Mouse (Mus musculus): ENCODE results near the gene Cntnap4.
"Not testable (repeated sequence)": the region's sequence is repeated elsewhere in the genome, so short reads cannot be mapped to it uniquely, and the experiment has no call there.

The Cntnap4 gene

GRCm38 (mm10) chr8:112730583-112731432 lies 161.0 kb downstream of the Cntnap4 start:
- no peak for DNase-seq

GRCm38 (mm10) chr8:112735575-112735974 lies 165.7 kb downstream of the Cntnap4 start:
- no peak for DNase-seq

GRCm38 (mm10) chr8:112743331-112743730 lies 173.5 kb downstream of the Cntnap4 start:
- no peak for DNase-seq

GRCm38 (mm10) chr8:112747296-112747695 lies 177.5 kb downstream of the Cntnap4 start:
- DNase-seq, result no peak

- DNase-seq, result no peak
Observed at GRCm38 (mm10) chr8:112755171-112755570, 185.3 kb downstream of the Cntnap4 start.

GRCm38 (mm10) chr8:112803058-112803457 lies 233.2 kb downstream of the Cntnap4 start:
- no peak for DNase-seq

GRCm38 (mm10) chr8:112809382-112809781 lies 239.5 kb downstream of the Cntnap4 start:
- DNase-seq, result no peak

- DNase-seq, result no peak
Observed at GRCm38 (mm10) chr8:112841057-112841456, 271.2 kb downstream of the Cntnap4 start.

- not testable (repeated sequence) for DNase-seq
Observed at GRCm38 (mm10) chr8:112849541-112849940, 279.7 kb downstream of the Cntnap4 start.

GRCm38 (mm10) chr8:112906458-112907112 lies 336.7 kb downstream of the Cntnap4 start:
- DNase-seq, result peak; percentile 4

GRCm38 (mm10) chr8:112909527-112909926 lies 339.7 kb downstream of the Cntnap4 start:
- no peak for DNase-seq

GRCm38 (mm10) chr8:112911422-112911821 lies 341.6 kb downstream of the Cntnap4 start:
- DNase-seq, result no peak

GRCm38 (mm10) chr8:112922151-112922550 lies 352.3 kb downstream of the Cntnap4 start:
- no peak for DNase-seq

- DNase-seq, result no peak
Observed at GRCm38 (mm10) chr8:112922789-112923188, 352.9 kb downstream of the Cntnap4 start.

Data from lung, postnatal 36 days (tissue).